Mouse (Mus musculus) CD8-positive naive resting alpha-beta T cell, adult 2 months (primary cell): ENCODE data around the gene Pitpnc1.

Experiments used
- DNase-seq, 2 experiments: peaks; one replicate each; pipeline ENCODE4 v3.0.0; 2022; ENCODE audit warnings: low read depth in 2 of 2, low spot score in 2 of 2

The Pitpnc1 gene

GRCm38 (mm10) chr11:107161215-107161614, 309.3 kb downstream of the Pitpnc1 start:
- no peak for DNase-seq

- peak in 1 of 2 experiments; percentile 15 for DNase-seq
These were observed 311.5 kb downstream of the Pitpnc1 start for GRCm38 (mm10) chr11:107159034-107159433.
